Comparison of ENCODE assay signal across 8 mouse cellular contexts in the genomic region with DNA sequence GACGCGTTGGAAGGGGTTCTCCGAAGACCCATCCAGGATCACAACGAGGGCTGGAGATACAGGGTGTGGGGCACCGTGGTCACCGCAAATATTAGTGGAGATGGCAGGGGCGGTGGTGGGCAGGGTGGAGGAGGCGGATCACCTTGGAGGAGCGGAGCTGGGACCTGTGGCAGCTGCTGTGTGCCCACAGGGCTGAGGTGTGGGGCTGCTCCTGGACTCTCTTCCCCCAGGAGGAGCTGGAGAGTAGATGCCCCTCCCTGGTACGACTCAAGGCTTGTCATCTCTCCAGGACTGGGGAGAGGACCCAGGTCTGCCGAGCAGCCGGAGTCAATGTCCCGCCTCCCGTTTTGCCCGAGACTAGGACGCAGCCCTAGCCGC.
A peak's percentile ranks its signal among the peaks of the same experiment; 100 is the strongest.
DNase-seq lines count a peak whose midpoint lies in the region; ATAC-seq and TF ChIP-seq lines count a peak whose summit lies in the region.

No protein-coding gene starts in this region.

- H3K36me3 ChIP-seq in neural tube, embryonic 11.5 days (ENCODE audit: control insufficient read depth, insufficient read depth, low read length): no peaks in the 10 kb centered on the region
- no peaks in the 10 kb centered on the region for H3K36me3 ChIP-seq in heart, embryonic 16.5 days (ENCODE audit: control insufficient read depth, insufficient read depth)
- no peaks in the 10 kb centered on the region for H3K36me3 ChIP-seq in liver, postnatal 0 days (replicated peaks; ENCODE audit: insufficient read depth, low read length)

- TF ChIP-seq EP300 in liver, postnatal 0 days (IDR thresholded peaks at IDR 0.05; ENCODE audit: low read depth): no peak

- peak; percentile 32 for ATAC-seq in neural tube, embryonic 11.5 days (ENCODE audit: insufficient read depth, low FRiP score, low TSS enrichment)
- ATAC-seq in heart, embryonic 16.5 days (replicated peaks; ENCODE audit: extremely low read depth, insufficient read depth, low FRiP score): peak; percentile 24; the same call in 1 of the 2 replicates
- no peak for ATAC-seq in liver, postnatal 0 days
- ATAC-seq in activated CD4-positive, CD25-positive, alpha-beta regulatory T cell, adult 4 months: no peak

- TF ChIP-seq CTCF in liver, postnatal 0 days (IDR thresholded peaks at IDR 0.05; ENCODE audit: low read depth): no peak

- peak; percentile 2 for DNase-seq in gastrocnemius, adult 18-20 months (ENCODE audit: low spot score)
- DNase-seq in gastrocnemius, adult 8-10 months (ENCODE audit: low spot score in 2 of 2): no peak
- peak; percentile 12 for DNase-seq in neural tube, embryonic 11.5 days (ENCODE audit: low spot score)
- DNase-seq in neural tube, embryonic 10.5 days (ENCODE audit: extremely low spot score, low spot score): no peak
- no peak for DNase-seq in liver, postnatal 0 days
- no peak for DNase-seq in ovary, adult 18-20 months (ENCODE audit: low spot score)

- no peaks in the 10 kb centered on the region for H3K9me3 ChIP-seq in neural tube, embryonic 11.5 days (ENCODE audit: control insufficient read depth, low read length)
- no peaks in the 10 kb centered on the region for H3K9me3 ChIP-seq in heart, embryonic 16.5 days (replicated peaks; ENCODE audit: control insufficient read depth, low read length)
- H3K9me3 ChIP-seq in liver, postnatal 0 days (ENCODE audit: low read length): peaks cover 2% of the 10 kb centered on the region; the same call in 1 of the 2 replicates

- H3K9ac ChIP-seq in neural tube, embryonic 11.5 days (ENCODE audit: low read length): no peak overlapping the region; the same call in 1 of the 2 replicates
- H3K9ac ChIP-seq in heart, embryonic 16.5 days (ENCODE audit: low read length): peak overlapping the region; percentile 67
- H3K9ac ChIP-seq in liver, postnatal 0 days (replicated peaks): no peak overlapping the region

- no peaks in the 10 kb centered on the region for H3K4me1 ChIP-seq in neural tube, embryonic 11.5 days (ENCODE audit: control insufficient read depth, insufficient read depth, low read length)
- peaks cover 9% of the 10 kb centered on the region for H3K4me1 ChIP-seq in heart, embryonic 16.5 days (ENCODE audit: control insufficient read depth, insufficient read depth, low read length)
- no peaks in the 10 kb centered on the region for H3K4me1 ChIP-seq in liver, postnatal 0 days (ENCODE audit: insufficient read depth)

- WGBS in neural tube, embryonic 11.5 days: 6% methylated on average over 17 of the region's 17 CpGs
- WGBS in heart, embryonic 16.5 days: 9% methylated on average over 16 of the region's 17 CpGs
- WGBS in liver, postnatal 0 days (ENCODE audit: insufficient replicate concordance): 18% methylated on average over 11 of the region's 17 CpGs

- H3K27me3 ChIP-seq in neural tube, embryonic 11.5 days (ENCODE audit: control insufficient read depth, insufficient read depth, low read length): peaks cover 60% of the 10 kb centered on the region
- H3K27me3 ChIP-seq in heart, embryonic 16.5 days (ENCODE audit: control insufficient read depth, insufficient read depth, low read length): peaks cover 79% of the 10 kb centered on the region
- peaks cover 24% of the 10 kb centered on the region; the same call in 1 of the 2 replicates for H3K27me3 ChIP-seq in liver, postnatal 0 days (ENCODE audit: insufficient read depth, low read length)

- H3K4me3 ChIP-seq in neural tube, embryonic 11.5 days (ENCODE audit: low read depth, low read length): peak overlapping the region; percentile 35
- H3K4me3 ChIP-seq in heart, embryonic 16.5 days (ENCODE audit: low read length): peak overlapping the region; percentile 56
- peak overlapping the region; percentile 41 for H3K4me3 ChIP-seq in liver, postnatal 0 days (ENCODE audit: low read depth, low read length)

- H3K27ac ChIP-seq in neural tube, embryonic 11.5 days (ENCODE audit: low read depth, low read length): no peak overlapping the region
- H3K27ac ChIP-seq in heart, embryonic 16.5 days (ENCODE audit: low read length): peak overlapping the region; percentile 82
- H3K27ac ChIP-seq in liver, postnatal 0 days (ENCODE audit: low read depth): no peak overlapping the region

- peak overlapping the region; percentile 68 for H3K4me2 ChIP-seq in neural tube, embryonic 11.5 days (ENCODE audit: low read depth)
- peak overlapping the region; percentile 83 for H3K4me2 ChIP-seq in heart, embryonic 16.5 days (ENCODE audit: low read depth, low read length)
- peak overlapping the region; percentile 68 for H3K4me2 ChIP-seq in liver, postnatal 0 days (ENCODE audit: low read depth, low read length)

Comparison
In these comparisons a context has a peak if more than half of its experiments do, and no peak if none do; other contexts are left out.
1. DNase-seq: peak in gastrocnemius, adult 18-20 months (single experiment) and neural tube, embryonic 11.5 days (single experiment); none in gastrocnemius, adult 8-10 months (0 of 2), neural tube, embryonic 10.5 days (single experiment), liver, postnatal 0 days (single experiment) and ovary, adult 18-20 months (single experiment).
2. ATAC-seq: peak in neural tube, embryonic 11.5 days (single experiment) and heart, embryonic 16.5 days (single experiment); none in liver, postnatal 0 days (single experiment) and activated CD4-positive, CD25-positive, alpha-beta regulatory T cell, adult 4 months (single experiment).
3. Peak in every context shown above with its lines, with median percentiles within 50 percentile points of each other: H3K4me2 ChIP-seq and H3K4me3 ChIP-seq.